19 mouse cellular contexts compared by ENCODE assay signal in the genomic region with DNA sequence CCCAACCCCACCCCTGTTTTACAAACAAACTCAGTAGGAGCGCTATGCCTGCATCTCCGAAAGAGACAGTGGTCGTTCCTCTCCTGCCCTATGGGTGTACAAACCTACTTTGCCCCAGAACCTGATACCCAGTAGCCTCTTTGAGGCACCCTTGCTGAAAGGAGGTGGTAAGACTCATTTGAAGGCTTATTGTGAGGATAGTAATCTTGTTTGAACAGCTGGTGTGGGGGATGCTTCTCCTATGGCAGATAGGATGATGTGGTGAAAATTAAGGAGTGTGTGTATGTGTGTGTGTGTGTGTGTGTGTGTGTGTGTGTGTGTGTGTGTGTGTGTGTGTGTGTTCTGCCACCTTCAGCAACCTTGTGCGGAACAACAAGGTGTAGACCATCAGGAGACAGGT.
"Had no signal": no experiment of that assay in that cellular context is flagged by ENCODE, and none has a peak within 500 bp of the region (broad histone marks: within the 10 kb centered on the region; RNA-seq: fewer than 3 reads in every experiment).

No protein-coding gene starts in this region.

- H3K9ac ChIP-seq: liver, embryonic 13.5 days; liver, embryonic 15.5 days; liver, postnatal 0 days; lung, embryonic 15.5 days; midbrain, embryonic 12.5 days; midbrain, embryonic 15.5 days; neural tube, embryonic 12.5 days had no signal

- ATAC-seq: liver, postnatal 0 days; lung, postnatal 0 days; midbrain, embryonic 15.5 days had no signal

- H3K27ac ChIP-seq: liver, embryonic 13.5 days; liver, embryonic 15.5 days; lung, embryonic 15.5 days; macrophage; midbrain, embryonic 12.5 days; midbrain, embryonic 15.5 days; neural tube, embryonic 12.5 days had no signal

- H3K4me3 ChIP-seq: liver, embryonic 13.5 days; liver, embryonic 15.5 days; lung, embryonic 15.5 days; megakaryocyte, embryonic 14.5 days; midbrain, embryonic 12.5 days; midbrain, embryonic 15.5 days; neural tube, embryonic 12.5 days had no signal

- H3K9me3 ChIP-seq: liver, embryonic 13.5 days; liver, embryonic 15.5 days; lung, embryonic 15.5 days; megakaryocyte, embryonic 14.5 days; midbrain, embryonic 12.5 days; midbrain, embryonic 15.5 days; neural tube, embryonic 12.5 days had no signal

- H3K4me1 ChIP-seq: liver, embryonic 13.5 days; liver, embryonic 15.5 days; megakaryocyte, embryonic 14.5 days; midbrain, embryonic 12.5 days; midbrain, embryonic 15.5 days; neural tube, embryonic 12.5 days had no signal

- H3K36me3 ChIP-seq: liver, embryonic 13.5 days; liver, embryonic 15.5 days; midbrain, embryonic 12.5 days; midbrain, embryonic 15.5 days; neural tube, embryonic 12.5 days had no signal

- H3K27me3 ChIP-seq: liver, embryonic 13.5 days; liver, embryonic 15.5 days; lung, embryonic 15.5 days; midbrain, embryonic 12.5 days; midbrain, embryonic 15.5 days; neural tube, embryonic 12.5 days had no signal

- DNase-seq: liver, embryonic 13.5 days; liver, postnatal 0 days; lung, adult 2 months; lung, postnatal 14 days; lung, postnatal 36 days; right cerebral cortex, postnatal 14 days; right cerebral cortex, postnatal 4 days; spleen, adult 18-20 months; thymus, adult 18-20 months; thymus, postnatal 14 days; thymus, postnatal 36 days had no signal

- H3K4me2 ChIP-seq: liver, embryonic 13.5 days; liver, embryonic 15.5 days; lung, embryonic 15.5 days; midbrain, embryonic 12.5 days; midbrain, embryonic 15.5 days; neural tube, embryonic 12.5 days had no signal
